Mouse (Mus musculus) cerebellum, adult 11 months (tissue): ENCODE measurements at regions not wholly inside any gene's neighbourhood (a gene's known extent, or its start where the extent isn't known, plus 50 kb on each side); places are given as distances from the start of the nearest gene placed in this dataset.

Experiments used
- DNase-seq: peaks from one replicate; pipeline ENCODE4 v3.0.0; 2022

- no peak for DNase-seq
Measured at GRCm38 (mm10) chr9:93136349-93136748, 594.3 kb downstream of the Plod2 start.

GRCm38 (mm10) chr9:93170071-93170470 lies 628.0 kb downstream of the Plod2 start:
- no peak for DNase-seq

GRCm38 (mm10) chr9:93186638-93187037 lies 644.6 kb downstream of the Plod2 start:
- DNase-seq, result no peak

- DNase-seq, result no peak
Measured at GRCm38 (mm10) chr9:93232562-93232961, 690.5 kb downstream of the Plod2 start.

GRCm38 (mm10) chr9:93252146-93252545 lies 710.1 kb downstream of the Plod2 start:
- DNase-seq, result no peak

GRCm38 (mm10) chr9:93297332-93297731 lies 755.3 kb downstream of the Plod2 start:
- DNase-seq, result no peak

GRCm38 (mm10) chr9:93306753-93307152 lies 764.7 kb downstream of the Plod2 start:
- DNase-seq, result no peak

GRCm38 (mm10) chr9:93328997-93329682 lies 787.1 kb downstream of the Plod2 start:
- peak; percentile 14 for DNase-seq
